Mouse (Mus musculus): ENCODE results near the gene Rph3a. TPM values are rescaled to one million over a fixed set of nuclear protein-coding genes. Genes with fewer than 3 reads are reported as not detected.
"Not testable (repeated sequence)": the region's sequence is repeated elsewhere in the genome, so short reads cannot be mapped to it uniquely, and the experiment has no call there.

The Rph3a gene
- total and polyA plus RNA-seq, 2 experiments: not detected

DNA sequence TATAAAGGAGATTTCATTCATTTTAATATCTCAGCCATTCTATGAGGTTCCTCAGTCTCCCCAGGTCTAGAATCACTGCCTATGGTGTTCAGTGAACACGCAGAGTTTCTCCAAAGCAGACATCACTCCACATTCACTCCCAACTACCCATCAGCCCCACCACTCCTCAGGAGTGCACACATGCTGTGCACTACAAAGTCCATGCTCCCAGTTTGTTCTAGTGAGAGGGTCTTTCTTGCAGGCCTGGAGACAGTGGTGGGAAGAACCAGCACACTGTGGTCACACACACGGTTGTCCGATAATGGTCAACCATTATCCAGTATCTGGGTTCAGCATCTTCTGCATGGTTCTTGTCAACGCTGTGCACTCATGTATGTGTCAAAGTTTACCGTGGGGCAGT is 107.8 kb downstream of the Rph3a start:
- 93% methylated on average over 5 of the region's 5 CpGs for WGBS
- TF ChIP-seq POLR2A (IDR thresholded peaks at IDR 0.05; ENCODE audit: extremely low read depth, insufficient read depth, low read length) (no peak), CTCF (IDR thresholded peaks at IDR 0.05; ENCODE audit: low read depth, low read length) (no peak)
- H3K27me3 ChIP-seq (ENCODE audit: control insufficient read depth, insufficient read depth, low read length): no peaks in the 10 kb centered on the region
- H3K4me1 ChIP-seq (ENCODE audit: control insufficient read depth, insufficient read depth, low read length): no peaks in the 10 kb centered on the region; the same call in 1 of the 2 replicates
- no peak overlapping the region for H3K9ac ChIP-seq (ENCODE audit: low read depth, low read length)
- no peaks in the 10 kb centered on the region for H3K79me2 ChIP-seq (ENCODE audit: control insufficient read depth, insufficient read depth, low read length)
- DNase-seq (ENCODE audit: extremely low read depth, low read depth, low spot score): no peak
- H3K36me3 ChIP-seq (ENCODE audit: control insufficient read depth, insufficient read depth, low read length): 0 out of 2 replicates have a peak, but pooled peaks cover 1% of the 10 kb centered on the region
- H3K4me3 ChIP-seq (ENCODE audit: insufficient read depth, low read depth, low read length): no peak overlapping the region
- no peak overlapping the region for H3K27ac ChIP-seq (replicated peaks; ENCODE audit: insufficient read depth, low read depth, low read length)

DNA sequence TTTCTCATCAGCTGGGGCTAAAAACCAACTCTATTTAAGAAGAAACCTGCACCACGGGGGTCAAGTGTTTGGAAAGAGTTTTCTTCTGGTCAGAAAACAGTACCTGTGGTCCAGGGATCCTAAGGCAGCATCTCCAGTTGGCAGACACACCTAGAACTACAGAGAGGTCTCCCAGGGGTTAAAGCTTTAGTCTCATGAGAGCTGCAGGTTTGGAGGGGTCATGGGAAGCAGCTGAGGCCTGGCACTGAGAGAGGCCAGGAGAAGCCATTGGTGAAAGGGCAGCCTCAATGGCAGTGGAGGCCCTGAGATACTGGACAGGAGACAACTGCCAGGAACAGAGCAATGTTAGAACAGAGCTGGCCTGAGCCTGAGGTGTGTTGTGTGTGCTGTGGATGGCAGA is 109.2 kb downstream of the Rph3a start:
- 0 out of 2 replicates have a peak, but pooled peaks cover 1% of the 10 kb centered on the region for H3K36me3 ChIP-seq (ENCODE audit: control insufficient read depth, insufficient read depth, low read length)
- H3K4me3 ChIP-seq (ENCODE audit: insufficient read depth, low read depth, low read length): no peak overlapping the region
- H3K4me1 ChIP-seq (ENCODE audit: control insufficient read depth, insufficient read depth, low read length): no peaks in the 10 kb centered on the region
- no peaks in the 10 kb centered on the region for H3K27me3 ChIP-seq (ENCODE audit: control insufficient read depth, insufficient read depth, low read length)
- TF ChIP-seq POLR2A (IDR thresholded peaks at IDR 0.05; ENCODE audit: extremely low read depth, insufficient read depth, low read length) (no peak), CTCF (IDR thresholded peaks at IDR 0.05; ENCODE audit: low read depth, low read length) (no peak)
- 60% methylated on average over 1 of the region's 1 CpGs for whole genome bisulfite sequencing
- no peak overlapping the region for H3K27ac ChIP-seq (replicated peaks; ENCODE audit: insufficient read depth, low read depth, low read length)
- no peaks in the 10 kb centered on the region for H3K79me2 ChIP-seq (ENCODE audit: control insufficient read depth, insufficient read depth, low read length)
- no peak for DNase-seq (ENCODE audit: extremely low read depth, low read depth, low spot score)
- no peak overlapping the region for H3K9ac ChIP-seq (ENCODE audit: low read depth, low read length)

GRCm38 (mm10) chr5:120898726-120899125 is 111.2 kb downstream of the Rph3a start:
- no peak for DNase-seq (ENCODE audit: extremely low read depth, low read depth, low spot score)
- H3K9ac ChIP-seq (ENCODE audit: low read depth, low read length): no peak overlapping the region
- no peaks in the 10 kb centered on the region for H3K4me1 ChIP-seq (ENCODE audit: control insufficient read depth, insufficient read depth, low read length)
- H3K4me3 ChIP-seq (ENCODE audit: insufficient read depth, low read depth, low read length): no peak overlapping the region
- 0 out of 2 replicates have a peak, but pooled peaks cover 1% of the 10 kb centered on the region for H3K36me3 ChIP-seq (ENCODE audit: control insufficient read depth, insufficient read depth, low read length)
- no peaks in the 10 kb centered on the region for H3K27me3 ChIP-seq (ENCODE audit: control insufficient read depth, insufficient read depth, low read length)
- no peak overlapping the region for H3K27ac ChIP-seq (replicated peaks; ENCODE audit: insufficient read depth, low read depth, low read length)
- no peaks in the 10 kb centered on the region for H3K79me2 ChIP-seq (ENCODE audit: control insufficient read depth, insufficient read depth, low read length)
- TF ChIP-seq CTCF (IDR thresholded peaks at IDR 0.05; ENCODE audit: low read depth, low read length) (no peak), POLR2A (IDR thresholded peaks at IDR 0.05; ENCODE audit: extremely low read depth, insufficient read depth, low read length) (no peak)

GRCm38 (mm10) chr5:120898307-120898706 is 111.6 kb downstream of the Rph3a start:
- WGBS: 84% methylated on average over 6 of the region's 6 CpGs

GRCm38 (mm10) chr5:120895231-120895900 is 114.5 kb downstream of the Rph3a start:
- TF ChIP-seq POLR2A (IDR thresholded peaks at IDR 0.05; ENCODE audit: extremely low read depth, insufficient read depth, low read length) (no peak), CTCF (IDR thresholded peaks at IDR 0.05; ENCODE audit: low read depth, low read length) (no peak)
- DNase-seq (ENCODE audit: extremely low read depth, low read depth, low spot score): no peak
- Histone ChIP-seq H3K9ac (ENCODE audit: low read depth, low read length) (no peak overlapping the region), H3K36me3 (ENCODE audit: control insufficient read depth, insufficient read depth, low read length) (0 out of 2 replicates have a peak, but pooled peaks cover under 1% of the 10 kb centered on the region), H3K4me1 (ENCODE audit: control insufficient read depth, insufficient read depth, low read length) (no peaks in the 10 kb centered on the region), H3K27ac (replicated peaks; ENCODE audit: insufficient read depth, low read depth, low read length) (no peak overlapping the region), H3K79me2 (ENCODE audit: control insufficient read depth, insufficient read depth, low read length) (no peaks in the 10 kb centered on the region), H3K27me3 (ENCODE audit: control insufficient read depth, insufficient read depth, low read length) (no peaks in the 10 kb centered on the region), H3K4me3 (ENCODE audit: insufficient read depth, low read depth, low read length) (no peak overlapping the region)
- WGBS: 82% methylated on average over 11 of the region's 11 CpGs

More at GRCm38 (mm10) chr5:120898307-120898706, 111.6 kb downstream of the Rph3a start:
- DNase-seq (ENCODE audit: extremely low read depth, low read depth, low spot score): no peak
- H3K9ac ChIP-seq (ENCODE audit: low read depth, low read length): no peak overlapping the region
- no peak overlapping the region for H3K27ac ChIP-seq (replicated peaks; ENCODE audit: insufficient read depth, low read depth, low read length)
- H3K79me2 ChIP-seq (ENCODE audit: control insufficient read depth, insufficient read depth, low read length): no peaks in the 10 kb centered on the region
- 0 out of 2 replicates have a peak, but pooled peaks cover 1% of the 10 kb centered on the region for H3K36me3 ChIP-seq (ENCODE audit: control insufficient read depth, insufficient read depth, low read length)
- H3K4me3 ChIP-seq (ENCODE audit: insufficient read depth, low read depth, low read length): no peak overlapping the region
- no peaks in the 10 kb centered on the region for H3K27me3 ChIP-seq (ENCODE audit: control insufficient read depth, insufficient read depth, low read length)
- no peaks in the 10 kb centered on the region for H3K4me1 ChIP-seq (ENCODE audit: control insufficient read depth, insufficient read depth, low read length)
- no peak for TF ChIP-seq CTCF (IDR thresholded peaks at IDR 0.05; ENCODE audit: low read depth, low read length)
- no peak for TF ChIP-seq POLR2A (IDR thresholded peaks at IDR 0.05; ENCODE audit: extremely low read depth, insufficient read depth, low read length)

GRCm38 (mm10) chr5:120894692-120895091 is 115.2 kb downstream of the Rph3a start:
- 55% methylated on average over 2 of the region's 2 CpGs for WGBS
- H3K79me2 ChIP-seq (ENCODE audit: control insufficient read depth, insufficient read depth, low read length); H3K4me1 ChIP-seq (ENCODE audit: control insufficient read depth, insufficient read depth, low read length); H3K9ac ChIP-seq (ENCODE audit: low read depth, low read length); H3K4me3 ChIP-seq (ENCODE audit: insufficient read depth, low read depth, low read length); H3K36me3 ChIP-seq (ENCODE audit: control insufficient read depth, insufficient read depth, low read length); H3K27me3 ChIP-seq (ENCODE audit: control insufficient read depth, insufficient read depth, low read length); DNase-seq (ENCODE audit: extremely low read depth, low read depth, low spot score); H3K27ac ChIP-seq (replicated peaks; ENCODE audit: insufficient read depth, low read depth, low read length): not testable (repeated sequence)

GRCm38 (mm10) chr5:120893866-120894265 is 116.0 kb downstream of the Rph3a start:
- not testable (repeated sequence) for H3K4me1 ChIP-seq (ENCODE audit: control insufficient read depth, insufficient read depth, low read length); H3K9ac ChIP-seq (ENCODE audit: low read depth, low read length); H3K4me3 ChIP-seq (ENCODE audit: insufficient read depth, low read depth, low read length); H3K36me3 ChIP-seq (ENCODE audit: control insufficient read depth, insufficient read depth, low read length); DNase-seq (ENCODE audit: extremely low read depth, low read depth, low spot score); H3K27ac ChIP-seq (replicated peaks; ENCODE audit: insufficient read depth, low read depth, low read length); H3K79me2 ChIP-seq (ENCODE audit: control insufficient read depth, insufficient read depth, low read length); H3K27me3 ChIP-seq (ENCODE audit: control insufficient read depth, insufficient read depth, low read length)
- WGBS: 89% methylated on average over 4 of the region's 4 CpGs

All from liver, adult 2 months (tissue).